11 mouse cellular contexts compared by ENCODE assay signal in the genomic region with DNA sequence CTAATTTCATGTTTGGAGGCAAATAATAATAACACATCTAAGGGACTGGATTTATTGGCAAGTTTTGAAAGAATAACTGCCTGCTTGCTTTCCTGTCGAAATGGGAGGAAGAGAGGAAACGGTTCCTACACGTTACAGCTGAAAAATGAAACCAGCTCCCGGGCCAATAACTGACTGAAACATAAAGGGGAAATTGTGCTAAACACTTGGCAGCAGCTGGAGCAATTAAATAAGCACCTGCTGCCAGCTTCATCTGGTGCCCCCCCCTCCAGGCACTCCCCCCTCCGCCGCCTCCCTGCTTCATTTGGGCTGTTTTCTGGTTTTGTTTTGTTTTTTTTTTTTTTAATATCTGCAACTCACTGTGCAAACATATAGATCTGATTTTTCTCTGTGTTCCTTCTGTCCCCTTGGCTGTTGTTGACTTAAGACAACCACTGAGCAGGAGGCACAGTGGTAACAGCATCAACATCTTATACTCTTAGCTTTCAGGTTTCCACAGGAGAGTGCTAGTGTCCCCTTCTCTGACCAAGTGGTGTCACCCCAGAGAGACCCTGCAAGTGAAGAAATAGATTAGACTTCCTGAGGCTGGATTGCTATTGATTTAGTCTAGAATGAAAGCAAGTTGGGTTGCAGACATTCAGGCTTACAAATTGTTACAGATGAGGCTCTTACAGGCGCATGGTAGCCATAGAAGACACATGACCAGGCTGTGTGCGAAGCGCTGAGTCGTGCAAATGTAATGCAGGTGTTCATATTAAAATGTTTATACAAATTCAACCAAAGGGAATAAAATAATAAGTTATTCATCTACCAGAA. TPM values are rescaled to one million over a fixed set of nuclear protein-coding genes. Genes with fewer than 3 reads are reported as not detected.
A peak's percentile ranks its signal among the peaks of the same experiment; 100 is the strongest.
DNase-seq lines count a peak whose midpoint lies in the region; ATAC-seq and TF ChIP-seq lines count a peak whose summit lies in the region.
"Had no signal": no experiment of that assay in that cellular context is flagged by ENCODE, and none has a peak within 500 bp of the region (broad histone marks: within the 10 kb centered on the region; RNA-seq: fewer than 3 reads in every experiment).

No protein-coding gene starts in this region.

- H3K36me3 ChIP-seq in megakaryocyte, embryonic 14.5 days (replicated peaks; ENCODE audit: low read length), result no peaks in the 10 kb centered on the region
- no peaks in the 10 kb centered on the region for H3K36me3 ChIP-seq in hindbrain, postnatal 0 days (ENCODE audit: insufficient read depth, low read length)
- H3K36me3 ChIP-seq: embryonic facial prominence, embryonic 13.5 days had no signal

- WGBS in hindbrain, postnatal 0 days, result 41% methylated on average over 10 of the region's 10 CpGs
- WGBS in olfactory bulb, adult 2 months, result 30% methylated on average over 10 of the region's 10 CpGs

- no peak overlapping the region for H3K4me2 ChIP-seq in hindbrain, postnatal 0 days (ENCODE audit: low read depth, low read length)
- H3K4me2 ChIP-seq: embryonic facial prominence, embryonic 13.5 days had no signal

- no peaks in the 10 kb centered on the region for H3K9me3 ChIP-seq in megakaryocyte, embryonic 14.5 days
- no peaks in the 10 kb centered on the region for H3K9me3 ChIP-seq in hindbrain, postnatal 0 days (ENCODE audit: low read length)
- H3K9me3 ChIP-seq: embryonic facial prominence, embryonic 13.5 days had no signal

- H3K4me3 ChIP-seq in megakaryocyte, embryonic 14.5 days (replicated peaks), result peak overlapping the region; percentile 62
- no peak overlapping the region for H3K4me3 ChIP-seq in hindbrain, postnatal 0 days (ENCODE audit: low read length)
- H3K4me3 ChIP-seq in olfactory bulb, adult 2 months (ENCODE audit: insufficient read depth, low read depth, low read length), result no peak overlapping the region
- H3K4me3 ChIP-seq: embryonic facial prominence, embryonic 13.5 days had no signal

- H3K27me3 ChIP-seq in megakaryocyte, embryonic 14.5 days (replicated peaks), result peaks cover 2% of the 10 kb centered on the region
- no peaks in the 10 kb centered on the region for H3K27me3 ChIP-seq in hindbrain, postnatal 0 days (ENCODE audit: insufficient read depth, low read length)
- H3K27me3 ChIP-seq: embryonic facial prominence, embryonic 13.5 days had no signal

- no peak for DNase-seq in frontal cortex, postnatal 36 days (ENCODE audit: low spot score in 2 of 2)
- peak; percentile 46 for DNase-seq in hindbrain, postnatal 0 days (ENCODE audit: low spot score)
- DNase-seq in right cerebral cortex, adult 18-20 months, result no peak
- DNase-seq in urinary bladder, postnatal 4 days (ENCODE audit: low spot score in 2 of 2), result no peak
- DNase-seq: heart, adult 18-20 months; layer of hippocampus, postnatal 36 days had no signal

- no peak overlapping the region for H3K9ac ChIP-seq in hindbrain, postnatal 0 days (replicated peaks; ENCODE audit: low read length)
- H3K9ac ChIP-seq: embryonic facial prominence, embryonic 13.5 days had no signal

- peak; percentile 31; the same call in 1 of the 2 replicates for ATAC-seq in frontal cortex, adult (ENCODE audit: low TSS enrichment)
- no peak for ATAC-seq in megakaryocyte, adult 5-6 weeks (ENCODE audit: poor library complexity, severe bottlenecking)
- no peak for ATAC-seq in hindbrain, postnatal 0 days

- no peak for TF ChIP-seq POLR2A in olfactory bulb, adult 2 months (IDR thresholded peaks at IDR 0.05; ENCODE audit: insufficient read depth, low read depth, low read length)

- TF ChIP-seq CTCF in hindbrain, postnatal 0 days (IDR thresholded peaks at IDR 0.05; ENCODE audit: low read depth), result no peak
- TF ChIP-seq CTCF in olfactory bulb, adult 2 months (IDR thresholded peaks at IDR 0.05; ENCODE audit: insufficient read depth, low read depth, low read length), result no peak

- peaks cover 4% of the 10 kb centered on the region for H3K4me1 ChIP-seq in megakaryocyte, embryonic 14.5 days
- peaks cover 8% of the 10 kb centered on the region; the same call in 1 of the 2 replicates for H3K4me1 ChIP-seq in hindbrain, postnatal 0 days (ENCODE audit: insufficient read depth, low read length)
- 0 out of 2 replicates have a peak, but pooled peaks cover 2% of the 10 kb centered on the region for H3K4me1 ChIP-seq in olfactory bulb, adult 2 months (ENCODE audit: control insufficient read depth, insufficient read depth, low read length)

- H3K27ac ChIP-seq in hindbrain, postnatal 0 days, result peak overlapping the region; percentile 41; the same call in 1 of the 2 replicates
- peak overlapping the region; percentile 66 for H3K27ac ChIP-seq in olfactory bulb, adult 2 months (ENCODE audit: insufficient read depth, low read depth, low read length)
- H3K27ac ChIP-seq: embryonic facial prominence, embryonic 13.5 days had no signal

RNA-seq across cellular contexts. Expression of gene Lgi1, which starts 18.8 kb away (rescaled TPM):
- polyA plus RNA-seq in megakaryocyte, embryonic 14.5 days (2012; ENCODE audit: insufficient read depth, low replicate concordance), result not detected in 2 replicates
- not detected in 2 replicates for total RNA-seq in megakaryocyte, adult 5-6 weeks (2015)
- total RNA-seq in megakaryocyte, adult 5-6 weeks (2017), result not detected in 2 replicates
- 15.5 and 16.5 TPM in 2 replicates for total RNA-seq in hindbrain, postnatal 0 days (2014; rRNA removed)
- 20.3 and 20.6 TPM in 2 replicates for polyA plus RNA-seq in hindbrain, postnatal 0 days (2015; fragmentation: Nextera tagmentation; extraction: Ambion mirVana)
- not detected in 2 replicates for polyA plus RNA-seq in olfactory bulb, adult 2 months (2012; ENCODE audit: insufficient read depth, insufficient read length, low replicate concordance, missing spikeins)

RNA-seq across cellular contexts. Expression of gene Fra10ac1, which starts 21.6 kb away (rescaled TPM):
- polyA plus RNA-seq in megakaryocyte, embryonic 14.5 days (2012; ENCODE audit: insufficient read depth, low replicate concordance), result 7.1 TPM in 1 of 2 replicates, not detected in the other
- 15.6 and 17.9 TPM in 2 replicates for total RNA-seq in megakaryocyte, adult 5-6 weeks (2015)
- total RNA-seq in megakaryocyte, adult 5-6 weeks (2017), result 16.4 and 17.6 TPM in 2 replicates
- 2.7 and 3.4 TPM in 2 replicates for total RNA-seq in hindbrain, postnatal 0 days (2014; rRNA removed)
- 30.9 and 32.3 TPM in 2 replicates for polyA plus RNA-seq in hindbrain, postnatal 0 days (2015; fragmentation: Nextera tagmentation; extraction: Ambion mirVana)
- not detected in 2 replicates for polyA plus RNA-seq in olfactory bulb, adult 2 months (2012; ENCODE audit: insufficient read depth, insufficient read length, low replicate concordance, missing spikeins)

Comparison
In these comparisons a context has a peak if more than half of its experiments do, and no peak if none do; other contexts are left out.
1. RNA of gene Lgi1, which starts 18.8 kb away (polyA plus RNA-seq): not detected in olfactory bulb, adult 2 months and 20.3 to 20.6 TPM in hindbrain, postnatal 0 days; not detected in megakaryocyte, embryonic 14.5 days; every median in the first group is over 10 times any median in the second.